Mouse (Mus musculus): ENCODE measurements around the gene Podn.
"Not testable (repeated sequence)": the region's sequence is repeated elsewhere in the genome, so short reads cannot be mapped to it uniquely, and the experiment has no call there.

Gene Podn

DNA sequence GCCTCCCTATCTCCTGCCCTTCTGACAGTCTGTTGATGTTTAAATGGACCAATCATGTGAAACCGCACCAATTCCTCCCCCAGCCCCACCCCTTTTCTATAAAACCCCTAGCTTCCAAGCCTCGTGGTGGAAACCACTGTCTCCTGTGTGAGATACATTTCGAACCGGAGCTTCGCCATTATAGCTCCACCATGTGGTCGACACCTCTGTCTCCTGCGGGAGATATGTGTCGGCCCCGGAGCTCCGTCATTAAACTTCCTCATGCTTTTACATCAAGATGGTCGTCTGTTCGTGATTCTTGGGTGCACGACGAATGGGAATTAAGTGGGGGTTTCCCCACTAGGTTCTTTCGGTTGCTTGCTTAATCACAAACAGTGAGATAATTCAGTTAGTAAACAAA is 17.1 kb downstream of the Podn start:
- not testable (repeated sequence) for DNase-seq (ENCODE audit: low spot score in 2 of 2)

GRCm38 (mm10) chr4:108077224-108077955 is 18.9 kb downstream of the Podn start:
- DNase-seq (ENCODE audit: low spot score in 2 of 2): no peak

DNA sequence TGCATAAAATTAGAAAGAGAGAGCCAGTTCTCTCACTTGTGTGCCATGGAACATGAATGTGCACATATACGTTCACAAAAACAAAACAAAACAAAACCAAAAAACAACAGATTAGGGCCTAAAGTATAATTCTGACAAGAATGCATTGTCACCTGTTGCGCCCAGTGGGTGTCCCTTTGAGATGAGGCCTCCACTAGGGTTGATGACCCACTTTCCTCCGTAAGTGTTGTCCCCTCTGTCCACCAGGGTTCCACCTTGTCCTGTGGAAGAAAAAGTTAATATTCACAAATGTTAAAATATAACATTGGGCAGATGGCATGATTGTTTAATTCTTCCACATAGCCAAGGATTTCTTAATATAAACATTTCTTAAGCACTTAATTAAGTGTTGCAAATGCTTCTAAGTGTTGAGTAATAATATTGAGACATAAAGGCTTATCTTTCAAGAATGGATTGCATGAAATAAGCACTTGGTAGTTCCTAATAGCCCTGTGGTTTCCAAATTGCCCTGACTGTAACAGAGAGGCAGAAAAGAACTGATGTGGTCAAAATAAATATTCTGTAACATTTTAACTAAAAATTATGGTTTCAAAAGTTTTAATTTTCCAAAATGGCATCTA is 21.9 kb downstream of the Podn start:
- no peak for DNase-seq (ENCODE audit: low spot score in 2 of 2)

DNA sequence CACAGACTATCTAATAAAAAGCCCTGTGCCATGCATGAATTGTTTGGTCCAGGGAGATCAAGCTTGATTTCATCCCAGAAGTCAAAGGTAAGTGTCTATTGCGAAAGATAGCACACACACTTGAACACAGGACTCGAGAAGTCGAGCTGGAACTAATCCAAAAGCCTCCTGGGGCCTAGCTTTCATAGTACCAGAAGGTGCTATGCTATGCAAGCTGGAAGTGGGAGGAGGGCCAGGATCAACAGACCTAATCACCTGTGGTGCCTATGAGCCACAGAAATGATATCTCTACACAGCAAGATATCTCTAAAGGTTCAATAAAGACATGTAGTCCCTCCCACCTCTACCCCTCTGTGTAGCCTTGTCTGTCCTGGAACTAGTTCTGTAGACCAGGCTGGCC is 24.2 kb downstream of the Podn start:
- DNase-seq (ENCODE audit: low spot score in 2 of 2): no peak

DNA sequence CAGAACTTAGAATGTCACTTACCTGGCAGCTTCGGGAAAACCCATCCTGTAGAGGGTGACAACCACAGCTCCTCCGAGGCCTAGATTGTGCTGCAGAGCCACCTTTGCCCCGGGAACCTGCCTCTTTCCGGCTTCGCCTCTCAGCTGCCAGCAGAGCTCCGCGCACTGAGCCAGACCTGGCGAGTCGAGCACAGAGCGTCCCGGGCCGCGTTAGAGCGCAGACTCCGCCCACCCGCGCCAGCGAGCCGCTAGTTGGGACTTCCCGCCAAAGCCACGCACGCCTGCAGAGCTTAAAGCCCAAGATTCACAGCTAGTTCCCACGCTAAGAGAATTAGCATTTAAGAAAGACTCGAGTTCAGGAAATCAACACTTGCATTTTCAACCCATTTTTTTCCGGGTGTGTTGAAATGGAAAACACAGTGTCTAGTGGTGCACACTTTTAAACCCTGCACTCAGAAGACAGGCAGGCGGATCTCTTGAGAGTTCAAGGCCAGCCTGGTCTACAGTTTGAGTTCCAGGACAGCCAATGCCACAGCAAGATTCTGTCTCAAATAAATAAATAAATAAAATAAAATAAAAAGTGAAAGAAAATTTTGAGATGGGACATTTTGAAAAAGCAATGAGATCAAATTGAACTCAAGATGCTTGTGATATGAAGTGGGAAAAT is 24.9 kb downstream of the Podn start:
- DNase-seq (ENCODE audit: low spot score in 2 of 2): peak; percentile 92 to 96

- no peak for DNase-seq (ENCODE audit: low spot score in 2 of 2)
Measured at GRCm38 (mm10) chr4:108070723-108071122, 25.5 kb downstream of the Podn start.

DNA sequence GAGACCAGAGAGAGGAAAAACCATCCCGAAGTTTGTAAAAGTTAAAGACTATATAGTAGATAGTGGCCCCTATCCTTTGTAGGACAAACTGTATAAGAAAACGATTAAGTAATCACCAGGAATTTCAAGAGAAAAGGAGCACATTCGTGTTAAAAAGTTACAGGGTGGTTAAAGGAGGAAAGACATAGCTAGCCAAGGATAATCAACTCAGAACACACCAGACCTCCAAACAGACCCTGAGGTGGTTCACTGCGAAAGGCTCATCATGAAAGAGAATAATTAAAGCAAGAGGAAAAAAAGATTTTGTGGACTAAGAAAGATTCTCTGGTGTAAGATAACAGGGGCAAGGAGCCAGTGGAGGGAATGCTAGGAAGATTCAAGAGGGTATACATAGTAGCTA is 26.0 kb downstream of the Podn start:
- no peak for DNase-seq (ENCODE audit: low spot score in 2 of 2)

DNA sequence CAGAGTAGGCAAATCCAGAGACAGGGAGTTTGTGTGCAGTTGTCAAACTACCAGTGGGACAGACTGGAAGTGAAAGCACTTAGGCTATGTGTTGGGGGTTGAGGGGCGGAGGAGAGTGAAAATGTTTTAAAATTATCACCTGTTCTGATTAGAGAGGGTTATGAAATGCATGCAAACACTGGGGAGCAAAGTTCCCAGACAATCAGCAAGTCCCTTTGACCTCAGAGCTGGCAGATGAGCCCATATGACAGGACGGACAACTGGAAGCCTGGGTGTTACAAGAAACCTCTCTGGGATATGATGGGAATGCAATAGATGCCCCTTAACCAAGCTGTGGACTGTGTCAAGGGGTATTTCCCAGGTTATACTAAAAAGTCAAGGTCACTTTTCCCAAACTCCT is 28.2 kb downstream of the Podn start:
- DNase-seq (ENCODE audit: low spot score in 2 of 2): no peak

GRCm38 (mm10) chr4:108067261-108067660 is 29.0 kb downstream of the Podn start:
- no peak for DNase-seq (ENCODE audit: low spot score in 2 of 2)

- no peak for DNase-seq (ENCODE audit: low spot score in 2 of 2)
Measured at GRCm38 (mm10) chr4:108066569-108066968, 29.7 kb downstream of the Podn start.

- DNase-seq (ENCODE audit: low spot score in 2 of 2): no peak
Measured at GRCm38 (mm10) chr4:108065176-108065844, 30.9 kb downstream of the Podn start.

DNA sequence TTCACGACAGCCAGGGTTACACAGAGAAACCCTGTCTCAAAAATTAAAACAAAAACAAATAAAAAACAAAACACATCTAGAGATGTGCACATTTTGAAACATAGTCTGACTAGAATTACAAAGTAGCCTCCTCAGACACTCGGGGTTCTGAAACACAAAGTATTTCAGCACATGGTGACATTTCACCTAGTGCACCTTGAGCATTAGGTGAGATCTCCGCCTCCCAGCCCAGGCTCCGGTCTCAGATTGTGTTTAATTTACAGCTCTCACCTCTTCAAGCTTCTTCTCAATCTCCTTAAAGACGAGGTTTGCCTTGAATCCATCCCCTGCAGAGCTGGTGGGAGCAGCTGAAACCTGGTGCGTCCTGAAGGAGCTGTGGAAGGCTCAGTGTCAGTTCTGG is 32.6 kb downstream of the Podn start:
- DNase-seq (ENCODE audit: low spot score in 2 of 2): no peak

DNA sequence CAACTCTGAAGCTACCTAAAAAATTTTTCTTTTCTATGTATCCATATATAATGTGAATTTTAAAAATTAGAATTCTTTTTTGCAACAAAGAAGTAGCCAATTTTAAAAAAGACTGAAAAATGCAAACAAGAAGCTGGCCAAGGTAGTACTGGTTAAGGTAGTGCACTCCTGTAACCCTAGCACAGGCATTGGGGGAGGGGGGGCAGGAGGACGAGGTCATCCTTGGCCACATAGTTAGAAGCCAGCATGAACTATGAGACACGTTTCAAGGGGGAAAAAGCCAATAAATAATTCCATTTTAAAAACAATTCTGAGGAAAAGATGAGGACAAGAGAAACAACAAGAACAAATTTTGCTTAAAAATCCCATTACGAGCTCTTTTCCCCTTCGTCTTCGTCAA is 33.7 kb downstream of the Podn start:
- no peak for DNase-seq (ENCODE audit: low spot score in 2 of 2)

GRCm38 (mm10) chr4:108060774-108061173 is 35.5 kb downstream of the Podn start:
- no peak for DNase-seq (ENCODE audit: low spot score in 2 of 2)

DNA sequence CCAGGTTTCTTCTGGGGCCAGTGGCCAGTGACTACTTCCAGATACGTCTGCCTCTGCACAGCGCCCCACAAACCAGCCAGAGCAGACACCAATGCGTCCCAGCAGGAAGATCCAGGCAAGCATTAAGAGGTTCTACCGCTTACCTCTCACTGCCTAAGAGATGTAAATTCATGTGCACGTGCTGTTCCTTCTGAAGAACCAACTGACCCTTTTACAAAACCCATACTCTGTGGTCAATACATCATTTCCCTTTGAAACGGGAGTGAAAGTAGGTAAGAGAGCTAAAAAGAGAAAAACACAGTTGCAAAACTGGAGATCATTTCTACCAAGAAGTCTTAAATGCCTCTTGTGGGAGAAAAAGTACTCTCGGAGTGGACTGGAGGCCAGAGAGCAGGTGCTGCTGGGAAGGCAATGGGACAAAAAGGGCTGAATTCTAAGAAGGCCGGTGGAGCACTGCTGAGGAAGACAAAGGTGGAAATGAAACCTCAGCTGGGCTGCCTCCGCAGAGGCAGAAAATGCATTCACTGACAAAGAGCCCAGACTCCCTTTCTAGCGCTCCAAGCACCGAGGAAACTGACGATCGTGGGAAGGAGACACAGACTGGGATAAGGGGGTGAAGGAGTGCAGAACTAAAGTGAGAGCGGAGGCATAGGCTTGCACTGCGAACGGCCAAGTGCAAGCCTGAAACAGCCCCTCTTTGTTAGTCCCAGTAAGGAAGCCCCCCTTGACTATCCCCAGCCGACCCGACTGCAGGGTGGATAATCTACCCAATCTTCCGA is 36.5 kb downstream of the Podn start:
- DNase-seq (ENCODE audit: low spot score in 2 of 2): no peak

GRCm38 (mm10) chr4:108058166-108058565 is 38.1 kb downstream of the Podn start:
- DNase-seq (ENCODE audit: low spot score in 2 of 2): peak in 1 of 2 experiments; percentile 38

GRCm38 (mm10) chr4:108057247-108057646 is 39.0 kb downstream of the Podn start:
- no peak for DNase-seq (ENCODE audit: low spot score in 2 of 2)

GRCm38 (mm10) chr4:108055873-108056272 is 40.4 kb downstream of the Podn start:
- DNase-seq (ENCODE audit: low spot score in 2 of 2): no peak

DNA sequence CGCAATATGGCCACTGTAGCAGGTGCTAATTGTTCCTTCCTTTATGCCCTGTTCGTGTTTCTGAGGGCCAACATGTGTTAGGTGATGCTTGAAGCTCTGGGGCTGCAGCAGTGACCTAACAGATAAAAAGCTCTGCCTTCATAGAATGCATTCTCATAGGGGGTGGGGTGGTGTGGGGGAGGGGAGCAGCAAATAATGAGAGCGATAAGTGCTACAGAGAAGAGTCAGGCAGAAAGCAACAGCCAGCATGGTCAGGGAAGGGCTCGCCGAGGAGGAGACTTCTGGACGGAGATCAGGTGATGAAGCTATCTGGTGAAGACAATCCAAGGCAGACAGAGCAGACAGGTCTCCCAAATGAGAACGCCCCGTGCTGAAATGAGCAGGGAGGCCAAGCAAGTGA is 43.6 kb downstream of the Podn start:
- no peak for DNase-seq (ENCODE audit: low spot score in 2 of 2)

DNA sequence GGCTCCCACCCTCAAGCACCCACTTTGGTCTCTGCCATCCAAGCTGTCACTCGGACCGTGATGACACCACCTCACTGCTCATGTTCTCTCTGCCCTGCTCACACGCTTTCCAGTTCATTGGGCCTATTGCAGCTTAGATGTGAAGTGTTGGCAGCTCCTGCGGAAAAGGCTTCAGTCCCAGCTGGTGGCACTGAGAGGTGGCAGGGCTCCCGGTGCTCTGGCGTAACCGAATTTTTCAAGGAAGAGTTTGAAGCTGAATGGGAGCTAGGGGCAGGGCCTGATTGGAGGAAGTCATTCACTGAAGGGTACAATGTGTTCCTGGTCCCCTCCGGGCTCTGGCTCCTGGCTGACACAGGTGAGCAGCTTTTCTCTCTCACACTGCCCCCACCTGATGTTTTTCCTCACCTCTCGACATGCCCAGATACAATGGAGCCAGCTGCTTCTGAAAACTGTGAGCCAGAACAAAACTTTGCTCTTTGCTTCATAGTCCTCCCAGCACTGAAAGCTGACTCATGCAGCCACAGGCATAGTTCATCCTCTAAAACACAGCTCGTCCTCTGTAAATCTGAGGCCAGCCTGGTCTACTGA is 44.5 kb downstream of the Podn start:
- DNase-seq (ENCODE audit: low spot score in 2 of 2): peak in 1 of 2 experiments; percentile 36

GRCm38 (mm10) chr4:108046136-108046535 is 50.1 kb downstream of the Podn start:
- no peak for DNase-seq (ENCODE audit: low spot score in 2 of 2)

Data from urinary bladder, postnatal 36 days (tissue).